Mouse (Mus musculus) liver, postnatal 0 days (tissue): ENCODE data around the gene Slc31a2.

Experiments
- CTCF ChIP-seq: sonication (generic); IDR thresholded peaks from 2 replicates; pipeline ENCODE4 v1.5.1; 2016; ENCODE audit warnings: antibody characterized with exemption, low read depth
- EP300 ChIP-seq: IDR thresholded peaks from 2 replicates; pipeline ENCODE4 v1.6.1; 2016; ENCODE audit warnings: antibody characterized with exemption, low read depth, mild to moderate bottlenecking

- TF ChIP-seq EP300 (no peak), CTCF (no peak)
Measured at GRCm38 (mm10) chr4:62316456-62316855, 54.1 kb downstream of the Slc31a2 start.
